Mouse (Mus musculus): Measurements from ENCODE around the gene Ttc7. TPM values are rescaled to one million over a fixed set of nuclear protein-coding genes. Genes with fewer than 3 reads are reported as not detected.

Ttc7 gene
- polyA plus RNA-seq, 1 experiment from 2014 or later = 13.1 TPM

- H3K27ac ChIP-seq = no peak overlapping the region
- H3K9ac ChIP-seq = no peak overlapping the region
- 72% methylated on average over 9 of the region's 9 CpGs for WGBS
Observed at GRCm38 (mm10) chr17:87317947-87318346, 35.3 kb downstream of the Ttc7 start.

GRCm38 (mm10) chr17:87321673-87322072, 39.0 kb downstream of the Ttc7 start:
- no peak overlapping the region for H3K9ac ChIP-seq
- ATAC-seq (ENCODE audit: insufficient read depth, low FRiP score, low read depth) = no peak
- H3K27ac ChIP-seq = no peak overlapping the region
- no peaks in the 10 kb centered on the region for H3K27me3 ChIP-seq (replicated peaks)
- 83% methylated on average over 1 of the region's 1 CpGs for WGBS
- no peak overlapping the region for H3K4me2 ChIP-seq
- H3K4me3 ChIP-seq (replicated peaks) = no peak overlapping the region
- H3K4me1 ChIP-seq = peaks cover 8% of the 10 kb centered on the region; the same call in 1 of the 2 replicates
- no peaks in the 10 kb centered on the region for H3K9me3 ChIP-seq
- no peaks in the 10 kb centered on the region for H3K36me3 ChIP-seq

More at GRCm38 (mm10) chr17:87317947-87318346, 35.3 kb downstream of the Ttc7 start:
- ATAC-seq (ENCODE audit: insufficient read depth, low FRiP score, low read depth) = no peak
- H3K4me1 ChIP-seq = peaks cover 23% of the 10 kb centered on the region
- H3K4me2 ChIP-seq = no peak overlapping the region
- no peak overlapping the region for H3K4me3 ChIP-seq (replicated peaks)
- no peaks in the 10 kb centered on the region for H3K36me3 ChIP-seq
- no peaks in the 10 kb centered on the region for H3K27me3 ChIP-seq (replicated peaks)
- no peaks in the 10 kb centered on the region for H3K9me3 ChIP-seq

GRCm38 (mm10) chr17:87323215-87323614, 40.5 kb downstream of the Ttc7 start:
- H3K9ac ChIP-seq = no peak overlapping the region
- H3K4me3 ChIP-seq (replicated peaks) = no peak overlapping the region
- no peaks in the 10 kb centered on the region for H3K27me3 ChIP-seq (replicated peaks)
- ATAC-seq (ENCODE audit: insufficient read depth, low FRiP score, low read depth) = no peak
- H3K4me2 ChIP-seq = no peak overlapping the region
- H3K36me3 ChIP-seq = no peaks in the 10 kb centered on the region
- H3K27ac ChIP-seq = no peak overlapping the region
- 83% methylated on average over 9 of the region's 9 CpGs for WGBS
- 0 out of 2 replicates have a peak, but pooled peaks cover 5% of the 10 kb centered on the region for H3K4me1 ChIP-seq
- H3K9me3 ChIP-seq = no peaks in the 10 kb centered on the region

- H3K9me3 ChIP-seq = no peaks in the 10 kb centered on the region
Observed at GRCm38 (mm10) chr17:87325501-87325900, 42.8 kb downstream of the Ttc7 start.

GRCm38 (mm10) chr17:87326987-87327386, 44.3 kb downstream of the Ttc7 start:
- no peak for ATAC-seq (ENCODE audit: insufficient read depth, low FRiP score, low read depth)
- H3K4me2 ChIP-seq = no peak overlapping the region
- peaks cover 22% of the 10 kb centered on the region for H3K4me1 ChIP-seq
- H3K9ac ChIP-seq = no peak overlapping the region
- no peaks in the 10 kb centered on the region for H3K27me3 ChIP-seq (replicated peaks)
- H3K27ac ChIP-seq = no peak overlapping the region
- H3K9me3 ChIP-seq = no peaks in the 10 kb centered on the region
- no peak overlapping the region for H3K4me3 ChIP-seq (replicated peaks)
- H3K36me3 ChIP-seq = no peaks in the 10 kb centered on the region
- WGBS = 44% methylated on average over 6 of the region's 6 CpGs

More at GRCm38 (mm10) chr17:87325501-87325900, 42.8 kb downstream of the Ttc7 start:
- ATAC-seq (ENCODE audit: insufficient read depth, low FRiP score, low read depth) = no peak
- peaks cover 10% of the 10 kb centered on the region; the same call in 1 of the 2 replicates for H3K4me1 ChIP-seq
- WGBS = 76% methylated on average over 15 of the region's 15 CpGs
- H3K9ac ChIP-seq = no peak overlapping the region
- H3K27me3 ChIP-seq (replicated peaks) = no peaks in the 10 kb centered on the region
- H3K4me3 ChIP-seq (replicated peaks) = no peak overlapping the region
- H3K36me3 ChIP-seq = no peaks in the 10 kb centered on the region
- no peak overlapping the region for H3K4me2 ChIP-seq
- H3K27ac ChIP-seq = no peak overlapping the region

- no peak overlapping the region for H3K27ac ChIP-seq
- no peak overlapping the region for H3K9ac ChIP-seq
- WGBS = 70% methylated on average over 8 of the region's 8 CpGs
- no peaks in the 10 kb centered on the region for H3K9me3 ChIP-seq
- H3K36me3 ChIP-seq = no peaks in the 10 kb centered on the region
- H3K4me2 ChIP-seq = no peak overlapping the region
- ATAC-seq (ENCODE audit: insufficient read depth, low FRiP score, low read depth) = no peak
- no peak overlapping the region for H3K4me3 ChIP-seq (replicated peaks)
- peaks cover 22% of the 10 kb centered on the region for H3K4me1 ChIP-seq
- no peaks in the 10 kb centered on the region for H3K27me3 ChIP-seq (replicated peaks)
Observed at GRCm38 (mm10) chr17:87327645-87328044, 45.0 kb downstream of the Ttc7 start.

- WGBS = 51% methylated on average over 8 of the region's 9 CpGs
- Histone ChIP-seq H3K36me3 (no peaks in the 10 kb centered on the region), H3K4me1 (peaks cover 22% of the 10 kb centered on the region), H3K9ac (no peak overlapping the region), H3K27me3 (replicated peaks) (no peaks in the 10 kb centered on the region), H3K4me2 (no peak overlapping the region), H3K27ac (no peak overlapping the region), H3K9me3 (no peaks in the 10 kb centered on the region), H3K4me3 (replicated peaks) (no peak overlapping the region)
- ATAC-seq (ENCODE audit: insufficient read depth, low FRiP score, low read depth) = no peak
Observed at GRCm38 (mm10) chr17:87328177-87328768, 45.6 kb downstream of the Ttc7 start.

GRCm38 (mm10) chr17:87329144-87329700, 46.5 kb downstream of the Ttc7 start:
- Histone ChIP-seq H3K36me3 (no peaks in the 10 kb centered on the region), H3K4me2 (no peak overlapping the region), H3K9ac (no peak overlapping the region), H3K4me1 (peaks cover 22% of the 10 kb centered on the region), H3K27ac (no peak overlapping the region), H3K9me3 (no peaks in the 10 kb centered on the region), H3K27me3 (replicated peaks) (no peaks in the 10 kb centered on the region), H3K4me3 (replicated peaks) (no peak overlapping the region)
- ATAC-seq (ENCODE audit: insufficient read depth, low FRiP score, low read depth) = no peak
- WGBS = 88% methylated on average over 18 of the region's 18 CpGs

GRCm38 (mm10) chr17:87330250-87330920, 47.7 kb downstream of the Ttc7 start:
- WGBS = 42% methylated on average over 22 of the region's 22 CpGs
- Histone ChIP-seq H3K9me3 (no peaks in the 10 kb centered on the region), H3K4me2 (peak overlapping the region; percentile 8; the same call in 1 of the 2 replicates), H3K4me1 (peaks cover 22% of the 10 kb centered on the region), H3K27ac (peak overlapping the region; percentile 42), H3K4me3 (replicated peaks) (no peak overlapping the region), H3K27me3 (replicated peaks) (no peaks in the 10 kb centered on the region), H3K36me3 (no peaks in the 10 kb centered on the region), H3K9ac (no peak overlapping the region)
- ATAC-seq (ENCODE audit: insufficient read depth, low FRiP score, low read depth) = peak; percentile 23; the same call in 1 of the 2 replicates

- H3K9me3 ChIP-seq = no peaks in the 10 kb centered on the region
- H3K4me3 ChIP-seq (replicated peaks) = no peak overlapping the region
- H3K9ac ChIP-seq = no peak overlapping the region
- no peaks in the 10 kb centered on the region for H3K27me3 ChIP-seq (replicated peaks)
- no peaks in the 10 kb centered on the region for H3K36me3 ChIP-seq
- H3K4me2 ChIP-seq = peak overlapping the region; percentile 8
- peak overlapping the region; percentile 42 for H3K27ac ChIP-seq
- peak; percentile 82 for ATAC-seq (ENCODE audit: insufficient read depth, low FRiP score, low read depth)
- WGBS = 2% methylated on average over 11 of the region's 11 CpGs
- H3K4me1 ChIP-seq = peaks cover 22% of the 10 kb centered on the region
Observed at GRCm38 (mm10) chr17:87330921-87331291, 48.2 kb downstream of the Ttc7 start.

- ATAC-seq (ENCODE audit: insufficient read depth, low FRiP score, low read depth) = no peak
- no peak overlapping the region for H3K4me3 ChIP-seq (replicated peaks)
- peaks cover 22% of the 10 kb centered on the region for H3K4me1 ChIP-seq
- H3K9me3 ChIP-seq = no peaks in the 10 kb centered on the region
- H3K4me2 ChIP-seq = peak overlapping the region; percentile 8
- no peak overlapping the region for H3K9ac ChIP-seq
- H3K27me3 ChIP-seq (replicated peaks) = no peaks in the 10 kb centered on the region
- peak overlapping the region; percentile 42 for H3K27ac ChIP-seq
- WGBS = 37% methylated on average over 11 of the region's 11 CpGs
- H3K36me3 ChIP-seq = no peaks in the 10 kb centered on the region
Observed at GRCm38 (mm10) chr17:87331336-87332141, 48.9 kb downstream of the Ttc7 start.
